Mouse (Mus musculus) bone marrow macrophage, adult 2 months (primary cell): ENCODE measurements at regions not wholly inside any gene's neighbourhood (a gene's known extent, or its start where the extent isn't known, plus 50 kb on each side); places are given as distances from the start of the nearest gene placed in this dataset.

ENCODE experiments used
- CTCF ChIP-seq: IDR thresholded peaks from 2 replicates; pipeline ENCODE4 v1.5.1; 2012; ENCODE audit warnings: low read depth, mild to moderate bottlenecking, low read length, moderate library complexity
- POLR2A ChIP-seq: IDR thresholded peaks from 2 replicates; pipeline ENCODE4 v1.6.1; 2012; ENCODE audit warnings: mild to moderate bottlenecking, low read depth, low read length, borderline replicate concordance

- TF ChIP-seq CTCF (no peak), POLR2A (no peak)
These were observed 425.3 kb upstream of the Ccnh start for GRCm38 (mm10) chr13:84763916-84764315.
